Mouse (Mus musculus): ENCODE results near the gene Nfib.

The Nfib gene

GRCm38 (mm10) chr4:82377621-82378020, 327.9 kb downstream of the Nfib start:
- in situ Hi-C loops (cut with MboI; ENCODE audit: low sequenced_read_pairs) = no loop called here

- in situ Hi-C loops (cut with MboI; ENCODE audit: low sequenced_read_pairs) = no loop called here
Observed at GRCm38 (mm10) chr4:82374560-82374959, 331.0 kb downstream of the Nfib start.

- in situ Hi-C loops (cut with MboI; ENCODE audit: low sequenced_read_pairs) = no loop called here
Observed at GRCm38 (mm10) chr4:82372217-82372616, 333.3 kb downstream of the Nfib start.

GRCm38 (mm10) chr4:82371471-82371870, 334.1 kb downstream of the Nfib start:
- in situ Hi-C loops (cut with MboI; ENCODE audit: low sequenced_read_pairs) = no loop called here

- in situ Hi-C loops (cut with MboI; ENCODE audit: low sequenced_read_pairs) = no loop called here
Observed at GRCm38 (mm10) chr4:82369011-82369776, 336.4 kb downstream of the Nfib start.

- in situ Hi-C loops (cut with MboI; ENCODE audit: low sequenced_read_pairs) = no loop called here
Observed at GRCm38 (mm10) chr4:82368091-82368775, 337.3 kb downstream of the Nfib start.

- in situ Hi-C loops (cut with MboI; ENCODE audit: low sequenced_read_pairs) = no loop called here
Observed at GRCm38 (mm10) chr4:82364696-82365385, 340.7 kb downstream of the Nfib start.

- in situ Hi-C loops (cut with MboI; ENCODE audit: low sequenced_read_pairs) = no loop called here
Observed at GRCm38 (mm10) chr4:82363951-82364350, 341.6 kb downstream of the Nfib start.

GRCm38 (mm10) chr4:82362294-82362693, 343.3 kb downstream of the Nfib start:
- in situ Hi-C loops (cut with MboI; ENCODE audit: low sequenced_read_pairs) = no loop called here

GRCm38 (mm10) chr4:82360081-82360511, 345.5 kb downstream of the Nfib start:
- in situ Hi-C loops (cut with MboI; ENCODE audit: low sequenced_read_pairs) = no loop called here

- in situ Hi-C loops (cut with MboI; ENCODE audit: low sequenced_read_pairs) = no loop called here
Observed at GRCm38 (mm10) chr4:82359110-82359509, 346.4 kb downstream of the Nfib start.

GRCm38 (mm10) chr4:82349006-82349405, 356.5 kb downstream of the Nfib start:
- in situ Hi-C loops (cut with MboI; ENCODE audit: low sequenced_read_pairs) = no loop called here

GRCm38 (mm10) chr4:82344787-82345186, 360.8 kb downstream of the Nfib start:
- in situ Hi-C loops (cut with MboI; ENCODE audit: low sequenced_read_pairs) = no loop called here

- in situ Hi-C loops (cut with MboI; ENCODE audit: low sequenced_read_pairs) = no loop called here
Observed at GRCm38 (mm10) chr4:82344224-82344623, 361.3 kb downstream of the Nfib start.

GRCm38 (mm10) chr4:82338930-82339329, 366.6 kb downstream of the Nfib start:
- in situ Hi-C loops (cut with MboI; ENCODE audit: low sequenced_read_pairs) = no loop called here

- in situ Hi-C loops (cut with MboI; ENCODE audit: low sequenced_read_pairs) = no loop called here
Observed at GRCm38 (mm10) chr4:82338481-82338880, 367.1 kb downstream of the Nfib start.

- in situ Hi-C loops (cut with MboI; ENCODE audit: low sequenced_read_pairs) = no loop called here
Observed at GRCm38 (mm10) chr4:82336951-82337381, 368.6 kb downstream of the Nfib start.

- in situ Hi-C loops (cut with MboI; ENCODE audit: low sequenced_read_pairs) = no loop called here
Observed at GRCm38 (mm10) chr4:82335266-82335865, 370.2 kb downstream of the Nfib start.

GRCm38 (mm10) chr4:82333413-82333812, 372.1 kb downstream of the Nfib start:
- in situ Hi-C loops (cut with MboI; ENCODE audit: low sequenced_read_pairs) = no loop called here

- in situ Hi-C loops (cut with MboI; ENCODE audit: low sequenced_read_pairs) = no loop called here
Observed at GRCm38 (mm10) chr4:82330095-82330494, 375.5 kb downstream of the Nfib start.

- in situ Hi-C loops (cut with MboI; ENCODE audit: low sequenced_read_pairs) = no loop called here
Observed at GRCm38 (mm10) chr4:82326140-82326529, 379.4 kb downstream of the Nfib start.

Data from CH12F3 (cell line).